Mouse (Mus musculus) megakaryocyte, adult 5-6 weeks (primary cell): ENCODE measurements at regions not wholly inside any gene's neighbourhood (a gene's known extent, or its start where the extent isn't known, plus 50 kb on each side); places are given as distances from the start of the nearest gene placed in this dataset.
A peak's percentile ranks its signal among the peaks of the same experiment; 100 is the strongest.

ENCODE experiments used
- ATAC-seq: 2 replicates; pipeline ENCODE4 v1.8.0; 2016; ENCODE audit warnings: mild to moderate bottlenecking, inconsistent platforms; ENCODE audit not compliant: poor library complexity, severe bottlenecking

- no peak for ATAC-seq
These were observed 158.9 kb upstream of the Gm12728 start for GRCm38 (mm10) chr4:105630595-105631369.

- ATAC-seq = no peak
These were observed 156.9 kb upstream of the Gm12728 start for GRCm38 (mm10) chr4:105632581-105633358.

- no peak for ATAC-seq
These were observed 155.9 kb upstream of the Gm12728 start for GRCm38 (mm10) chr4:105633789-105634188.

DNA sequence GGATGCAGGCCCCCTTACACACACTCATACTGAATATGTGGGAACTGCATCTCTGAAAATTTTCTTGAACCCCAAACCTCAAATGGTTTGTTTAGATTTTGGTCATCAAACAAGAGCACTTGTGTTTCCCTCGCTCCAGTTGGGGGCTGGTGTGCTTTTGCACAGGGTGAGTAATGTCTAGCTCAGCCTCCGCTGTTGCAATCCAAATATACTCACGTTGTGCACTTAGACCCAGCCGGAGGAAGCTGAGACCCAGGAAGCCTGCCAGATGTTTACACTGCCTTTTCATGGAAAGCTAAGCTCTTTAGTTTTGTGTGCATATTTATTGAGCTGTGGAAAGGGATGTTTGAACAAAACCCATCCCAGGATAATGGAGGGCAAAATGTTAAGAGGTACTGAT is 148.9 kb upstream of the Gm12728 start:
- no peak for ATAC-seq

DNA sequence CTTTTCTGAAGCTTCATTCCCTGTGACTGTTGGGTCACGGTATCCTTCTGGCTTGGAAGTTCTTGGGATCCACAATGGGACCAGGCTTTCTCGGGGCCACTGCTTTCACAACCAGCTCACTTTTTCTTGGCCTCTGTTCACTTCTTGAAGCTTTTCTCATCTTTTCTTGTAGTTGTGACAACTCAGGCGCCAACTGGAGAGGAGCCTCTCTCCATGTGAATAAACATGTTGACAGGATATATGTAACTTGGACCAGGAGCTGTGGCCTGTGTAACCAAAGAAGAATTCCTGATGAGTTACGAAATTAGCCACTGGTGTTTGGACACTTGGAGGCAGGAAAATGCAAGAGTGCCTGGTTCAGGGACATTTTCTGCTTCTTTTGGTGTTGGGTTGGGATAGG is 148.1 kb upstream of the Gm12728 start:
- no peak for ATAC-seq

DNA sequence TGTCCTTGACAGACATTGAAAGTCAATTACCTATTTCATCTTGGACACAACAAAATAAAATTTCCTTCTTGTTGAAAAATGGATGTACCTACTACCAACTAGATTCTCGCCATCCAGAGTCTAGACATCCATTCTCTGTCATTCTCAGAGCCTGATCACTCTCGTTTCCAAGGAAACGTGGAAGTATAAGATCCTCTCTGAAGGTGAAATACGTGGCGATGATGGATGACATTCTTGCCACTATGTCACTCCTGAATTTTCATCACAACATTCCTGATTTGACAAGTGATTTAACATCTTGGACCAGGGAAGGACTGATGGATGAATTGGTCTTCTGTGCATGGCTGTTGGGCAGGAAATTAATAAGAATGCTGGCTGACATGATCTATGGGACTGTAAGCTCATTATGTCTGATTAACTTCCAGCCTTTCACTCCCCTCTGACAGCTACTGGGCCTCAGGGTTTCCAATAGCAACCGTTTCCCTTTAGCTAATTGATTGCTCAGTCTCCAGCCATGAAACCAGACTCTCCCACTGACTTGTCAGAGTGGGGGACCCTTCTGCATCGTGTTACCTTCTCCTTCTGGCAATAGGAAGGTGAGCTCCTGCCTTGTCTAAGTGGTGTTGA is 140.7 kb upstream of the Gm12728 start:
- no peak for ATAC-seq

GRCm38 (mm10) chr4:105649447-105649833 is 140.2 kb upstream of the Gm12728 start:
- ATAC-seq = no peak

- ATAC-seq = no peak
These were observed 133.5 kb upstream of the Gm12728 start for GRCm38 (mm10) chr4:105656071-105656655.

GRCm38 (mm10) chr4:105658581-105658980 is 131.1 kb upstream of the Gm12728 start:
- no peak for ATAC-seq

DNA sequence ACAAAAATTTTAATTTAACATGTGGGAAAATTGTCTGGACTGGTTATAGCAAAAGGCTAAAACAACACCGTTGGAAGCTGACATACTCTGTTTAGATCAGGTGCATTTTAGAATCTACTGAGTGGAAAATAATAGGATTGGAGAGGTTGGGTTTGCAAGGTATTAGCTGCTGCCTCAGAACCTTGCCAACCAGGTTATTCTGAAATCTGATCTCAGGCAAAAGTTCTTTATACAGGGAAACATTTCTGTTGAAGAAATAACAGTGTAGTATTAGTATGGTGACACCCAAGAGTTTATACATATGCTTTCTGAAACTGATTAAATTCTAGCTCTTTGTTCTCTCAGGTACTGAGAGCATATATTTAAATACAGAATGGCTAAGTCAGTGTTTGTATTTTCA is 113.0 kb upstream of the Gm12728 start:
- ATAC-seq = no peak

DNA sequence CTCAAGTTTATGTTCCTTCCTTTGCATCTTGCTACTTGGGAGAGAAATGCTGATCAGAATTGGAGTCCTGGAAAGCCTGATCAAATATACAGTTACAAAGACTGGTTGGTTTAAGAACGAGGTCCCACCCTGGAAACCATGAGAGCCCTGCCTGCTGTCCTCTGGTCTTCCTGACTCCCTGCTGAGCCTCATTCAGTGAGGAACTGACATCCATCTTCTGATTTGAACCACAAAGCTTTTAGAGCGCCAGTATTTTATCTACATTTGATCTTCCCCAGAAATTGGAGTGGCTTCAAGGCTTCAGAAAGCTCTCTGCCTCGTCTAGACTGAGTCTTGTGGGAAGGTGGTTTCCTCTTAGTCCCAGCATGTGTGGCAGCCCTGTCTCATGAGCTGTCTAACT is 99.0 kb upstream of the Gm12728 start:
- no peak for ATAC-seq

DNA sequence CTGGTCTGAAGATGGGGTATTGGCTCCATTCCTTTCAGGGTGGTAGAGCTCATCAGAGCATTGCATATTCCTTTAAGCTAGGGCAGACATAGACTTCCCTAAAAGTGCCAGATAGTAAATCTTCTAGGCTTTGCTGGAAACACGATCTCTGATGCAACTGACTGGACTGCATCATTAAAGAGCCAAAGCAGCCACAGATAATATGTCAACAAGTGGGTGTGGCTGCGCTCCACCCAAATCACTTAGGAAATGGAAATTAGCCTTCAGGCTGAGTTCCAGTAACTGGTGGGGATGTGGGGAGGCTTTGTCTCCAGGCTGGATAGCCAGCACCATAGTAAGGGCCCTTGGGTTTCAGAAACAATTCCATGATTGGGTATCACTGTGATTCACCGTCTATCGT is 97.3 kb upstream of the Gm12728 start:
- ATAC-seq = no peak

GRCm38 (mm10) chr4:105695895-105696294 is 93.8 kb upstream of the Gm12728 start:
- no peak for ATAC-seq

DNA sequence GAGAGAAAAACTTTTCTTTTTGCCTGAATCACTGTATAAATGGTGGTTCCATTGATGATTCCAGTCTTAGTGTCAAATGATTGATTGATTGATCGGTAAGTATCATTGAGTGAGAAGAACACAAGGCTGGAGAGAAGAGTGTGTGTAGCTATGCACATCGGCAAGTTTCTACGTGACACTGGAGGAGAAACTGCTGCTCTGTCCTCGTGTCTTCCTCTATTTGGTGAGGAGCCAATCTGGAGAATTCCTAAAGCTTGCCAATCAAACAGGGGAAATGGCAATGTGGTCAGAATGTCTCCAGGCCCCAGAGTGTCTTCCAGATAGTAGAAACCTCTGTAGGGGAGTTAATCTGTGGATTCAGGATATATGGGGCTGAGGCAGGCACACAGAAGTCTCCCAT is 92.5 kb upstream of the Gm12728 start:
- ATAC-seq = no peak

DNA sequence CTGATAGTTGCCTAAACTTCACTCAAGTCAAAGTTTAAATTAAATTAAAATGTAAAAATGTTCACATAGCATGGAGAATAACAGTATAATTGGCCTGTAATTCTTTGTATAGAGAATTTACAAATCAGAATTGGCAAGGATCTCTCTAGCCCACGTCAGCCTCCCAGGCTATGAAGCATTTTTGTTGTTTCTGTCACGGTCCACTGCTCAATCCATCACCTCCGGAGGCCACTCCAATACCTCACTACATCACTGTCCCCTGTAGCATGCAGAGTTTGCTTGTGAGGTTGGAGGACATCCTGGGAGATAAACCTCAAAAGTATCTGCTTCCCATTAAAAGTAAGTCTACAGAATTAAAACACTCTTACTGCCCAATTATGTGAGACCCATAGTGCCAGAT is 87.6 kb upstream of the Gm12728 start:
- no peak for ATAC-seq

DNA sequence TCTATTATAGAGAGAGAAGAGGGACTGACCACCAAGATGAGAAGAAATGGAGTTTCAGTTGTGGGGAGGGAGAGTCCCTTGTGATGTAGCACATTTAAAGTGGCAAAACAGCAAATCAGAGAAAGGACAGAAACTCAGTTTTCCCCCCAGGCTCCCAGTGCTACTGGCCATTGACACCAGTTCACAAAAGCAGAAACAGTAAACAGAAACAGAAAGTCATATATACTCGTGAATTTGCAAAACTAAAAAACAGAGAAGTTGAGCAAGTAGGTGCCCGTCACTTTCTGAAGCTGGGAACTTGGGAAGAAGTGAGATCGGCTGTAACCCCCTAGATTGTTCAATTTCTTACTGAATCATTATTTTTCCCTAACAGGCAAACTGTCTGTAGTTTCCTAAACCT is 86.3 kb upstream of the Gm12728 start:
- ATAC-seq = peak; percentile 84

GRCm38 (mm10) chr4:105704271-105704670 is 85.4 kb upstream of the Gm12728 start:
- peak; percentile 65 for ATAC-seq

DNA sequence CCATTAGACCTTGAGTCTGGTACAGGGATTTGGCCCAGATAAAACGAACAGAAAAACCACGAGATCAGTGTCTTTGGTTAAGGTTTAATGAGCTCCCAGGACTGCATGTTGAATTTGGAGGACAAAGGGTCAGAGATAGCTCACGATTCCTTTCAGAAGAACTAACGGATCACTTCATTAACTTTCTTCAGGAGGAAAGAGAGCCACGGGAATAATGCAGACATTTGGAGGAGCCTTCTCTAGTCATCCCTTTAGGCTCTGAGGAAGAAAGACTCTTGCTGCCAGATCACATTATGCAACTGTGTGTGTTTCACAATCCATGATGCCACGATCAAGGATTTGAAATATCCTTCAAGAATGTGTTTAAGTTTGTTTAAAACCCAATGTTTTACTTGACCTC is 83.7 kb upstream of the Gm12728 start:
- no peak for ATAC-seq

GRCm38 (mm10) chr4:105708080-105708796 is 81.4 kb upstream of the Gm12728 start:
- ATAC-seq = no peak

GRCm38 (mm10) chr4:105713956-105714355 is 75.7 kb upstream of the Gm12728 start:
- no peak for ATAC-seq

DNA sequence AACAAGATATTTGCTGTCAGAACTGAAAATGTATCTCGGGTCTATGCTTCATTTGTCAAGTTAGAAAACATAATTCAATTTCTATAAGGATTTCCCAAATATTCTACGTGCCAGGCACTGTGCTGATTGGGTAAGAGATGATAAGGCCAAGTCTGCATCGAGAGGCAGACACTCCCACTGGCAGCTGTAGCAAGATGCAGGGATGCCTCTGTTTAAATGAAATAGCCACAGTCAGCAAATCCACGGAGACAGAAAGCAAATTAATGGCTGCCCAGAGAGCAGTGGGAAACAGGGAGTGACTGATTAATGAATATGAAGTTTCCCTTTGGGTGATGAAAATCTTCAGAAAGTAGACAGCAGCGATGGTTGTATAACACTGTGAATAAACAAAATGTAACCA is 71.6 kb upstream of the Gm12728 start:
- ATAC-seq = no peak
